Mouse (Mus musculus): ENCODE measurements at regions not wholly inside any gene's neighbourhood (a gene's known extent, or its start where the extent isn't known, plus 50 kb on each side); places are given as distances from the start of the nearest gene placed in this dataset.

DNA sequence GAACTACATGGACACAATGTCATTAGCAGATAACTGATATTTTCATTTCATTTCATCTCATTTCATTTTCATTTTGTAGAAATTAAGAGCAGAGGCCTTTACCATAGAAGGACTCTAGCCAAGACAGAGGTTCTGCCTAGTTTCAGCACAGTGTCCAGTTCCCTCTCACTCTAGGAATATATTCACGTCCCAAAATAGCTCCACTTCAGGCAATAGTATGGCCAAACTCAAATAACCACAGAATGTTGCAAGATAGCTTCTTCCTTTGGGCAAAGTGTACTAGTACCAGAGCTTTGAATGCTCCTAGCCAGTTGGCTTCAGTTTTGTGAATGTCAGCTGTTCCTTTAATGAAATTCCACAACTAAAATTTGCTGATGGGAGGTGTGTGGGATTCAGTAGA, 72.7 kb upstream of the Flrt2 start:
- ATAC-seq (ENCODE audit: low FRiP score, low read depth) (no peak), DNase-seq (ENCODE audit: low spot score) (no peak)
- Histone ChIP-seq H3K9me3 (ENCODE audit: control insufficient read depth, low read length) (no peaks in the 10 kb centered on the region), H3K27me3 (ENCODE audit: control insufficient read depth, insufficient read depth, low read length) (no peaks in the 10 kb centered on the region), H3K9ac (ENCODE audit: low read depth, low read length, severe bottlenecking) (no peak overlapping the region), H3K4me1 (ENCODE audit: control insufficient read depth, insufficient read depth, low read length) (no peaks in the 10 kb centered on the region), H3K4me2 (replicated peaks; ENCODE audit: low read depth, low read length, severe bottlenecking) (no peak overlapping the region), H3K27ac (replicated peaks; ENCODE audit: low read depth, low read length) (no peak overlapping the region), H3K4me3 (replicated peaks; ENCODE audit: low read length) (no peak overlapping the region), H3K36me3 (ENCODE audit: control insufficient read depth, insufficient read depth, low read length) (no peaks in the 10 kb centered on the region)
- 82% methylated on average over 1 of the region's 1 CpGs for WGBS
- TF ChIP-seq POLR2A (IDR thresholded peaks at IDR 0.05; ENCODE audit: borderline replicate concordance, extremely low read depth, insufficient read depth, insufficient read length): no peak

GRCm38 (mm10) chr12:95631029-95631428, 61.0 kb upstream of the Flrt2 start:
- Histone ChIP-seq H3K9ac (ENCODE audit: low read depth, low read length, severe bottlenecking) (no peak overlapping the region), H3K27me3 (ENCODE audit: control insufficient read depth, insufficient read depth, low read length) (no peaks in the 10 kb centered on the region), H3K4me1 (ENCODE audit: control insufficient read depth, insufficient read depth, low read length) (no peaks in the 10 kb centered on the region), H3K36me3 (ENCODE audit: control insufficient read depth, insufficient read depth, low read length) (no peaks in the 10 kb centered on the region), H3K4me3 (replicated peaks; ENCODE audit: low read length) (no peak overlapping the region), H3K4me2 (replicated peaks; ENCODE audit: low read depth, low read length, severe bottlenecking) (no peak overlapping the region), H3K9me3 (ENCODE audit: control insufficient read depth, low read length) (no peaks in the 10 kb centered on the region), H3K27ac (replicated peaks; ENCODE audit: low read depth, low read length) (no peak overlapping the region)
- 67% methylated on average over 1 of the region's 1 CpGs for WGBS
- ATAC-seq (ENCODE audit: low FRiP score, low read depth) (no peak), DNase-seq (ENCODE audit: low spot score) (peak; percentile 22)
- no peak for TF ChIP-seq POLR2A (IDR thresholded peaks at IDR 0.05; ENCODE audit: borderline replicate concordance, extremely low read depth, insufficient read depth, insufficient read length)

DNA sequence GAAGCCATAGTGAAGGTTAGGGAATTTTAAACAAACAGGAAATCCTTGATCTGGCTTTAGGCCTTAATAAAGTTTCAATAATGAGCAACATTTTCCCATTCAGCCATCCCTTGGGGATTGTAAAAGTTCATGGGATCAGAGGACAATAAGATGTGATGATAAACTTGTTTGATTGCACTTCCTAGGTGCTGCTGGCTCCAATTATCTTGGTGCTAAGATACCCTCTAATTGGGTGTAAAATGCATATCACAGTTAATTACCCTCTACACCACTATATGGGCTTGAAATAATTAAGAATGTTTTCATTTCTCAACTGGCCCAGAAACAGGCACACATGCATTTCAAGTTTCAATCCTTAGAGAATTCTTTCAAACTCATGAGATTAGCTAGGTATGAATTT, 55.4 kb upstream of the Flrt2 start:
- Histone ChIP-seq H3K36me3 (ENCODE audit: control insufficient read depth, insufficient read depth, low read length) (no peaks in the 10 kb centered on the region), H3K9me3 (ENCODE audit: control insufficient read depth, low read length) (no peaks in the 10 kb centered on the region), H3K4me2 (replicated peaks; ENCODE audit: low read depth, low read length, severe bottlenecking) (no peak overlapping the region), H3K9ac (ENCODE audit: low read depth, low read length, severe bottlenecking) (no peak overlapping the region), H3K27me3 (ENCODE audit: control insufficient read depth, insufficient read depth, low read length) (no peaks in the 10 kb centered on the region), H3K4me3 (replicated peaks; ENCODE audit: low read length) (no peak overlapping the region), H3K4me1 (ENCODE audit: control insufficient read depth, insufficient read depth, low read length) (no peaks in the 10 kb centered on the region), H3K27ac (replicated peaks; ENCODE audit: low read depth, low read length) (no peak overlapping the region)
- no peak for ATAC-seq (ENCODE audit: low FRiP score, low read depth)
- TF ChIP-seq POLR2A (IDR thresholded peaks at IDR 0.05; ENCODE audit: borderline replicate concordance, extremely low read depth, insufficient read depth, insufficient read length): no peak
- no peak for DNase-seq (ENCODE audit: low spot score)

DNA sequence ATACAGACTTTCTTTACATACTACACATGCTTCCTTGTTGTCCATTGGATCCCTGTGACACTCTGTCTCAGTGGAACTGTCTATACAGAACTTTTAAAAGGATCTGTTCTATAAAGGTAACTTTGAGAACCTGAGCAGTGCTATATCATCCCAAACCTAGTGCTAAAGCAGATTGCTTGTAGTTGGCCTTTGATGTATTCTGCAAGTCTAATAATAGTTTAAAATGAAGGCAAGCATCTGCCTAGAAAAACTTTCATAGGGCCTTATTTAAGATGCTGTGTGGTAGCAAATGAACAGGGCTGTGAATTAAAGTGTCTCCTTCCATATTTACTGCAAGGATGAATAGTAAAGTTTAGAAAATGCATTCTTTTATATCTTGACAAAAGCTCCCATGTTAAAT, 52.1 kb upstream of the Flrt2 start:
- H3K4me3 ChIP-seq (replicated peaks; ENCODE audit: low read length): no peak overlapping the region
- H3K9ac ChIP-seq (ENCODE audit: low read depth, low read length, severe bottlenecking): no peak overlapping the region
- H3K4me2 ChIP-seq (replicated peaks; ENCODE audit: low read depth, low read length, severe bottlenecking): no peak overlapping the region
- no peak for ATAC-seq (ENCODE audit: low FRiP score, low read depth)
- H3K36me3 ChIP-seq (ENCODE audit: control insufficient read depth, insufficient read depth, low read length): no peaks in the 10 kb centered on the region
- no peaks in the 10 kb centered on the region for H3K27me3 ChIP-seq (ENCODE audit: control insufficient read depth, insufficient read depth, low read length)
- no peak for DNase-seq (ENCODE audit: low spot score)
- H3K4me1 ChIP-seq (ENCODE audit: control insufficient read depth, insufficient read depth, low read length): no peaks in the 10 kb centered on the region
- TF ChIP-seq POLR2A (IDR thresholded peaks at IDR 0.05; ENCODE audit: borderline replicate concordance, extremely low read depth, insufficient read depth, insufficient read length): no peak
- no peaks in the 10 kb centered on the region for H3K9me3 ChIP-seq (ENCODE audit: control insufficient read depth, low read length)
- H3K27ac ChIP-seq (replicated peaks; ENCODE audit: low read depth, low read length): no peak overlapping the region

DNA sequence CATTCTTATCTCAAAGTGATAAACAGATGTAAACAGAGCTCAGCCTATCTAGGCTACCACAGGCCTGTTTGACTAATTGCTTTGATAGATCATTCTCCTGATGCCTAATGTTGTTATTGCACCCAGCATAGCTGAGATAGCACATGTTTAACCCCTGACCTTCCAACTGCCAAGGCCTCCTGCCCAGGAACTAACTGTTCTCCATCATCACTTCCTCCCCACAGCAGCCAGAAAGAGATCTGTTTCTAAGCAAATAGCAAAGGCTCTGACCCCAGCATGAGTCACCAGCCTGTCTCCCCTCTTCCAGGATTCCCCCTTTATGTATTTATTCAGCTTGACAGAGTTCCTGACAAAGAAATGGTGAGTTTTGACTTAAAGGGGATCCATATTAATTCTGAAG, 50.4 kb upstream of the Flrt2 start:
- ATAC-seq (ENCODE audit: low FRiP score, low read depth): no peak
- no peak overlapping the region for H3K4me3 ChIP-seq (replicated peaks; ENCODE audit: low read length)
- H3K9ac ChIP-seq (ENCODE audit: low read depth, low read length, severe bottlenecking): no peak overlapping the region
- H3K27ac ChIP-seq (replicated peaks; ENCODE audit: low read depth, low read length): no peak overlapping the region
- H3K4me2 ChIP-seq (replicated peaks; ENCODE audit: low read depth, low read length, severe bottlenecking): no peak overlapping the region
- H3K9me3 ChIP-seq (ENCODE audit: control insufficient read depth, low read length): no peaks in the 10 kb centered on the region
- no peak for DNase-seq (ENCODE audit: low spot score)
- no peaks in the 10 kb centered on the region for H3K36me3 ChIP-seq (ENCODE audit: control insufficient read depth, insufficient read depth, low read length)
- no peaks in the 10 kb centered on the region for H3K27me3 ChIP-seq (ENCODE audit: control insufficient read depth, insufficient read depth, low read length)
- no peak for TF ChIP-seq POLR2A (IDR thresholded peaks at IDR 0.05; ENCODE audit: borderline replicate concordance, extremely low read depth, insufficient read depth, insufficient read length)
- H3K4me1 ChIP-seq (ENCODE audit: control insufficient read depth, insufficient read depth, low read length): no peaks in the 10 kb centered on the region

All from limb, embryonic 14.5 days (tissue).